Mouse (Mus musculus) hindbrain, embryonic 16.5 days (tissue): ENCODE results near the gene Paxip1. TPM values are rescaled to one million over a fixed set of nuclear protein-coding genes. Genes with fewer than 3 reads are reported as not detected.

Source experiments
- ATAC-seq: fragments of 200-750 bp; cut with Nextera tagmentation; 2 replicates; pipeline ENCODE4 v1.8.0; 2017; ENCODE audit warnings: moderate TSS enrichment, moderate library complexity
- H3K27ac ChIP-seq: fragments of 300-500 bp; sonication (generic); 2 replicates; pipeline ENCODE4 v1.5.1; 2014; ENCODE audit warnings: low read depth, mild to moderate bottlenecking, control low read depth, low read length, moderate library complexity
- H3K27me3 ChIP-seq: fragments of 300-500 bp; sonication (generic); replicated peaks from 2 replicates; pipeline ENCODE4 v1.6.1; 2014; ENCODE audit warnings: low read length; ENCODE audit not compliant: control insufficient read depth, insufficient read depth
- H3K36me3 ChIP-seq: fragments of 300-500 bp; sonication (generic); 2 replicates; pipeline ENCODE4 v1.6.1; 2014; ENCODE audit warnings: mild to moderate bottlenecking, low read length, moderate library complexity, mixed read lengths; ENCODE audit not compliant: control insufficient read depth, insufficient read depth
- H3K4me1 ChIP-seq: fragments of 300-500 bp; sonication (generic); 2 replicates; pipeline ENCODE4 v1.6.1; 2014; ENCODE audit warnings: low read depth, low read length; ENCODE audit not compliant: control insufficient read depth, insufficient read depth
- H3K4me2 ChIP-seq: fragments of 300-500 bp; sonication (generic); 2 replicates; pipeline ENCODE4 v1.6.1; 2014; ENCODE audit warnings: mild to moderate bottlenecking, low read length, control low read depth, moderate library complexity
- H3K4me3 ChIP-seq: fragments of 300-500 bp; sonication (generic); 2 replicates; pipeline ENCODE4 v1.5.1; 2014; ENCODE audit warnings: mild to moderate bottlenecking, low read length, control low read depth, moderate library complexity
- H3K9ac ChIP-seq: fragments of 300-500 bp; sonication (generic); 2 replicates; pipeline ENCODE4 v1.6.1; 2014; ENCODE audit warnings: low read depth, mild to moderate bottlenecking, control low read depth, low read length, moderate library complexity
- H3K9me3 ChIP-seq: fragments of 300-500 bp; sonication (generic); 2 replicates; pipeline ENCODE4 v1.6.1; 2014; ENCODE audit warnings: mild to moderate bottlenecking, low read length, moderate library complexity; ENCODE audit not compliant: control insufficient read depth
- WGBS: fragments of 180-500 bp; shearing (Covaris S2); extraction: QIAGEN DNeasy Blood & Tissue Kit; methylation state at CpG from one replicate; pipeline ENCODE4 v1.1.7; 2014; 5-methylcytosine and 5-hydroxymethylcytosine counted together
- polyA plus RNA-seq: library from polyadenylated mRNA; unstranded; fragments of >200 nt; fragmentation: Nextera tagmentation; extraction: Ambion mirVana; gene quantifications from 2 replicates; pipeline ENCODE4 v1.2.1, GENCODE M21; 2015

The Paxip1 gene
- polyA plus RNA-seq, 1 experiment from 2014 or later: 19.6 TPM

DNA sequence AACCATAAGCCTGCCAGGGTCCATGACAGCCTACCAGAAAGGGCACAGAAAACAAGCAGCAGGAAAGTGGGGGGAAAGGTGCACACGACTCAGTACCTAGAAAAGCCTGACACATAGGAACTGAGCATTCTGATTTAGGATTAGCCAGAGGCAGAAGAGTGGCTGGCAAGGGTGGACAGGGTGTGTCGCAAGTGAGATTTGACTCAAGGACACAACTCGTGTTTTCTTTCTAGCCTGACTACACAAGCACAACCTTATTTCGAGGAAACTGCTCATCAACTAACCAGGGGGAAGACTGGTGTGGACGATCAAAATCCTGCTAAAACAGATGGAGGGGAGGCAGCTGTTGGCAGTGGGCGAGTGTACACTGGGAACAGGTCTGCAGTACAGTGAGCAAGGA lies 52.3 kb downstream of the Paxip1 start:
- no peaks in the 10 kb centered on the region for H3K4me1 ChIP-seq
- 0 out of 2 replicates have a peak, but pooled peaks cover 2% of the 10 kb centered on the region for H3K9me3 ChIP-seq
- H3K27ac ChIP-seq: no peak overlapping the region
- no peak for ATAC-seq
- H3K9ac ChIP-seq: no peak overlapping the region
- no peaks in the 10 kb centered on the region for H3K27me3 ChIP-seq
- peaks cover 21% of the 10 kb centered on the region for H3K36me3 ChIP-seq
- H3K4me2 ChIP-seq: no peak overlapping the region
- H3K4me3 ChIP-seq: no peak overlapping the region
- whole genome bisulfite sequencing: 88% methylated on average over 6 of the region's 6 CpGs

- 16% methylated on average over 3 of the region's 3 CpGs for WGBS
Measured at GRCm38 (mm10) chr5:27737168-27737567, 54.3 kb downstream of the Paxip1 start.

GRCm38 (mm10) chr5:27732288-27732868 lies 59.1 kb downstream of the Paxip1 start:
- Histone ChIP-seq H3K4me1 (no peaks in the 10 kb centered on the region), H3K36me3 (peaks cover 4% of the 10 kb centered on the region; the same call in 1 of the 2 replicates), H3K9ac (no peak overlapping the region), H3K27me3 (no peaks in the 10 kb centered on the region), H3K27ac (peak overlapping the region; percentile 16), H3K9me3 (0 out of 2 replicates have a peak, but pooled peaks cover 2% of the 10 kb centered on the region), H3K4me3 (no peak overlapping the region), H3K4me2 (no peak overlapping the region)
- peak; percentile 25 for ATAC-seq
- 65% methylated on average over 5 of the region's 5 CpGs for WGBS

More at GRCm38 (mm10) chr5:27737168-27737567, 54.3 kb downstream of the Paxip1 start:
- H3K4me2 ChIP-seq: no peak overlapping the region
- H3K4me3 ChIP-seq: no peak overlapping the region
- peak; percentile 70 for ATAC-seq
- no peaks in the 10 kb centered on the region for H3K27me3 ChIP-seq
- no peaks in the 10 kb centered on the region for H3K4me1 ChIP-seq
- H3K27ac ChIP-seq: no peak overlapping the region
- H3K9me3 ChIP-seq: 0 out of 2 replicates have a peak, but pooled peaks cover 2% of the 10 kb centered on the region
- H3K9ac ChIP-seq: no peak overlapping the region
- peaks cover 2% of the 10 kb centered on the region; the same call in 1 of the 2 replicates for H3K36me3 ChIP-seq

- peaks cover 8% of the 10 kb centered on the region for H3K36me3 ChIP-seq
- no peak overlapping the region for H3K27ac ChIP-seq
- no peaks in the 10 kb centered on the region for H3K4me1 ChIP-seq
- H3K4me2 ChIP-seq: no peak overlapping the region
- 85% methylated on average over 1 of the region's 1 CpGs for WGBS
- no peaks in the 10 kb centered on the region for H3K27me3 ChIP-seq
- 0 out of 2 replicates have a peak, but pooled peaks cover 2% of the 10 kb centered on the region for H3K9me3 ChIP-seq
- H3K4me3 ChIP-seq: no peak overlapping the region
- ATAC-seq: no peak
- no peak overlapping the region for H3K9ac ChIP-seq
Measured at GRCm38 (mm10) chr5:27731392-27731791, 60.1 kb downstream of the Paxip1 start.

- no peak overlapping the region for H3K27ac ChIP-seq
- H3K9ac ChIP-seq: no peak overlapping the region
- ATAC-seq: no peak
- H3K4me3 ChIP-seq: no peak overlapping the region
- H3K27me3 ChIP-seq: no peaks in the 10 kb centered on the region
- no peaks in the 10 kb centered on the region for H3K4me1 ChIP-seq
- WGBS: 69% methylated on average over 5 of the region's 5 CpGs
- 0 out of 2 replicates have a peak, but pooled peaks cover 2% of the 10 kb centered on the region for H3K9me3 ChIP-seq
- no peak overlapping the region for H3K4me2 ChIP-seq
- H3K36me3 ChIP-seq: peaks cover 12% of the 10 kb centered on the region
Measured at GRCm38 (mm10) chr5:27730666-27731065, 60.8 kb downstream of the Paxip1 start.

DNA sequence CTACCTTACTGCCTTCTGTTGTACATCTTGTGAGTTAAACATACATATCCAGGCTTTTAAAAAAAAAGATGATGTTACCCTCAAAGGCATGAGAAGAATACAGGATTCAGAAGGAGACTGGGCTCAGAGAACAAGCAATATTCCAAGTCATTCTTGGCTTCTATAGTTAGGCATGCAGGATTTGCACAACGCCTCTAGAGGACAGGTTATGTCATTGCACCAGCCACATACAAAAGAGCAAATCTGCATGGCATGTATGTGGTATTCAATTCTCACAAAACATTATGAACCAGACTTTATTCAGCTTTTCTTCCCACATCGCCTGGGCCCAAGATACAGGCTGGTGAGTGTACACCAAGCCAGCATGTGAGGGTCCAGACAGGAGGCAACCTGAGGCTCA lies 67.0 kb downstream of the Paxip1 start:
- 26% methylated on average over 2 of the region's 2 CpGs for WGBS
- no peak overlapping the region for H3K4me3 ChIP-seq
- no peak overlapping the region for H3K27ac ChIP-seq
- no peak overlapping the region for H3K9ac ChIP-seq
- no peaks in the 10 kb centered on the region for H3K9me3 ChIP-seq
- ATAC-seq: no peak
- no peak overlapping the region for H3K4me2 ChIP-seq
- H3K4me1 ChIP-seq: no peaks in the 10 kb centered on the region
- peaks cover 20% of the 10 kb centered on the region for H3K36me3 ChIP-seq
- no peaks in the 10 kb centered on the region for H3K27me3 ChIP-seq

DNA sequence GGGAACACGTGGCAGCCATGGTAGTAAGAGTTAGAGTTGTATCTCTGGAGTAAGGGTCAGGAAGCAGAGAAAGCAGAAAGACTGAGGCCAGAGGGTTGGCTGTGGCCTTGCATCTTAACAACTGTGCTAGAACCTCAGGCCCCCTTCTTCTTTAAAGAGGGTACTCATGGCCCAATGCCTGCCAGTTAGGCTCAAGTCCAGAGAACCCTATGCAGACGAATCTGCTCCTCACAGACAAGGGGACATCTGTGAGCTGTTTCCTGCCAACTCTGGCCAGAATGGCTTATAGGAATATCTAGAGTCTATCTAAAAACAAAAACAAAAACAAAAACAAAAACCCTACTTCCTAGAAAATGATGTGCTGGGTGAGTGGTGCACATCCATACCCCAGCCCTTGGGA lies 72.2 kb downstream of the Paxip1 start:
- Histone ChIP-seq H3K36me3 (peaks cover 11% of the 10 kb centered on the region), H3K4me1 (no peaks in the 10 kb centered on the region), H3K9me3 (no peaks in the 10 kb centered on the region), H3K27me3 (no peaks in the 10 kb centered on the region), H3K27ac (no peak overlapping the region), H3K9ac (no peak overlapping the region), H3K4me3 (no peak overlapping the region), H3K4me2 (no peak overlapping the region)
- 71% methylated on average over 2 of the region's 2 CpGs for whole genome bisulfite sequencing
- no peak for ATAC-seq

DNA sequence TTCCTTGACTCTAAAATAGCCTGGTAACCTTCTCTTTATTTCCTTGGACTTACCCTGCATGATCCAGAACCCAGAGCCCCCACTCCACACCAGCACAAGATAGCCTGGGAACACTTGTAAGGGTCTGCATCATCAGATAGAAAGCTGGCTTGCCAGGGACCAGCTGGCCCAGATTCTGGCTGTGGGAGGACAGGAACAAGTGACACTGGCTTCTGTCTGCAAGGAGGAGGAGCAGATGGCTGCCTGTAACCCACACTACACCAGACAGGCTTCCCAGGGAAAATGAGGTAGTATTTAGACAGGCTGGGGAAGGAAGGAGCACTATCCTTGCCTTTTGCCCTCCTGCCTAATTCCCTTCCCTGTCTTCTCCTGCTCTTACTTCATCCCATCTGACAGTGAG lies 74.2 kb downstream of the Paxip1 start:
- H3K4me2 ChIP-seq: no peak overlapping the region
- no peak overlapping the region for H3K27ac ChIP-seq
- H3K36me3 ChIP-seq: peaks cover 5% of the 10 kb centered on the region
- H3K4me3 ChIP-seq: no peak overlapping the region
- no peaks in the 10 kb centered on the region for H3K27me3 ChIP-seq
- ATAC-seq: no peak
- H3K9me3 ChIP-seq: no peaks in the 10 kb centered on the region
- H3K9ac ChIP-seq: no peak overlapping the region
- no peaks in the 10 kb centered on the region for H3K4me1 ChIP-seq

DNA sequence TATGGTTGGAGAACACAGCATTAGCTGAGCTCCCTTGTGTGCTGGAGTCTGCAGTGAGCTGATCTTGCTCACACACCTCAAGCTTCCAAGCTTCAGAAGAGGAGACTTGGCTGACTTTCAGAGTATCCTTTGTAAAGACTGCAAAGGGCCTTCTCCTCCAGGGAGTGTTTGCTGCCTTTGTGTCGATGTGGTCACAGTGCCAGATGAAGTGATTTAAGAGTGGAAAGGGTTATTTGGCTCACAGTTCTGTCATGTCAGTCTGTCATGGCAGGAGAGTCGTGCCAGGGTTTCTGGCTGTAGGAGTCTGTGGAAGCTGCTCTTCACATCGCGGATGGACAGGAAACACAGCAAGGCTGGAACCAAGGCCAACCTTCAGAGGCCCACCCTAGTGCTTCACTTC lies 75.5 kb downstream of the Paxip1 start:
- Histone ChIP-seq H3K27me3 (no peaks in the 10 kb centered on the region), H3K4me1 (no peaks in the 10 kb centered on the region), H3K36me3 (peaks cover 5% of the 10 kb centered on the region), H3K9me3 (no peaks in the 10 kb centered on the region), H3K9ac (no peak overlapping the region), H3K4me2 (no peak overlapping the region), H3K4me3 (no peak overlapping the region), H3K27ac (no peak overlapping the region)
- peak; percentile 15; the same call in 1 of the 2 replicates for ATAC-seq
- WGBS: 70% methylated on average over 4 of the region's 4 CpGs
